Mouse (Mus musculus) layer of hippocampus, postnatal 25 days (tissue): ENCODE measurements around the gene Gm10337. TPM values are rescaled to one million over a fixed set of nuclear protein-coding genes. Genes with fewer than 3 reads are reported as not detected.

Experiments
- DNase-seq, 2 experiments: peaks; one replicate each; pipeline ENCODE4 v3.0.0; 2022; ENCODE audit warnings: mixed read lengths in 2 of 2, low spot score in 1 of 2; ENCODE audit errors: extremely low spot score in 1 of 2
- total RNA-seq, 2 experiments: library from RNA; stranded (reverse); gene quantifications; 2 replicates each; pipeline ENCODE4 v1.2.3; 2021

Gm10337 gene
- total RNA-seq, 2 experiments from 2014 or later, result not detected

GRCm38 (mm10) chr15:102546246-102546645 lies 42.7 kb downstream of the Gm10337 start:
- DNase-seq, result no peak

- DNase-seq, result peak; percentile 64 to 73
Observed at GRCm38 (mm10) chr15:102546677-102547427, 43.3 kb downstream of the Gm10337 start.

GRCm38 (mm10) chr15:102547478-102547877 lies 44.0 kb downstream of the Gm10337 start:
- no peak for DNase-seq

GRCm38 (mm10) chr15:102552599-102552998 lies 49.1 kb downstream of the Gm10337 start:
- no peak for DNase-seq

Other genes with a start within 250 kb of the Gm10337 start
- 10 to 100 TPM; 13.1 to 13.6 TPM for gene Rarg, start 246.2 kb upstream of the Gm10337 start, total RNA-seq
- gene Gm9918, start 233.2 kb upstream of the Gm10337 start, total RNA-seq, result not detected
- 10 to 100 TPM; 39.0 to 39.6 TPM for gene Mfsd5, start 224.3 kb upstream of the Gm10337 start, total RNA-seq
- 1 to 10 TPM; 2.9 to 3.5 TPM for gene Espl1, start 207.5 kb upstream of the Gm10337 start, total RNA-seq
- gene Pfdn5, start 177.6 kb upstream of the Gm10337 start, total RNA-seq, result 100 to 1,000 TPM; 386 to 396 TPM
- 10 to 100 TPM; 63.0 to 66.1 TPM for gene Myg1, start 172.0 kb upstream of the Gm10337 start, total RNA-seq
- gene Aaas, start 153.0 kb upstream of the Gm10337 start, total RNA-seq, result 10 to 100 TPM; 19.6 to 23.1 TPM
- under 1 TPM; 0.86 to 0.99 TPM for gene Sp7, start 136.5 kb upstream of the Gm10337 start, total RNA-seq
- 10 to 100 TPM; 22.5 to 24.2 TPM for gene Sp1, start 97.6 kb upstream of the Gm10337 start, total RNA-seq
- under 1 TPM; 0.80 to 0.91 TPM for gene Amhr2, start 58.4 kb upstream of the Gm10337 start, total RNA-seq
- 10 to 100 TPM; 32.2 to 36.9 TPM for gene Prr13, start 44.7 kb upstream of the Gm10337 start, total RNA-seq
- gene Pcbp2, start 33.2 kb upstream of the Gm10337 start, total RNA-seq, result 100 to 1,000 TPM; 449 to 472 TPM
- 100 to 1,000 TPM in 1 of 2 experiments, 10 to 100 TPM in 1; 94.0 to 102 TPM for gene Map3k12, start 13.3 kb downstream of the Gm10337 start, total RNA-seq
- 10 to 100 TPM; 32.8 to 40.4 TPM for gene Tarbp2, start 14.5 kb downstream of the Gm10337 start, total RNA-seq
- 1 to 10 TPM; 2.1 to 3.0 TPM for gene Npff, start 21.2 kb downstream of the Gm10337 start, total RNA-seq
- gene Gm28047, start 121.3 kb downstream of the Gm10337 start, total RNA-seq, result 1 to 10 TPM; 1.5 to 3.6 TPM
- gene Atf7, start 121.7 kb downstream of the Gm10337 start, total RNA-seq, result 10 to 100 TPM; 34.2 to 50.8 TPM
- gene Atp5g2, start 168.6 kb downstream of the Gm10337 start, total RNA-seq, result 10 to 100 TPM; 11.4 to 13.4 TPM
- gene Calcoco1, start 218.5 kb downstream of the Gm10337 start, total RNA-seq, result 10 to 100 TPM; 85.8 to 91.4 TPM